Mouse (Mus musculus): ENCODE data around the gene Xrra1. TPM values are rescaled to one million over a fixed set of nuclear protein-coding genes. Genes with fewer than 3 reads are reported as not detected.

The Xrra1 gene
- polyA plus RNA-seq, 1 experiment from 2014 or later = 0.48 TPM

GRCm38 (mm10) chr7:99889175-99889880 lies 30.4 kb downstream of the Xrra1 start:
- H3K36me3 ChIP-seq (replicated peaks) = no peaks in the 10 kb centered on the region
- H3K27ac ChIP-seq = no peak overlapping the region
- no peaks in the 10 kb centered on the region for H3K9me3 ChIP-seq
- WGBS = 53% methylated on average over 10 of the region's 10 CpGs
- peaks cover 27% of the 10 kb centered on the region for H3K4me1 ChIP-seq
- DNase-seq (ENCODE audit: extremely low spot score, low spot score) = no peak
- H3K27me3 ChIP-seq (ENCODE audit: poor library complexity, severe bottlenecking) = no peaks in the 10 kb centered on the region
- no peak overlapping the region for H3K4me3 ChIP-seq

- no peak overlapping the region for H3K4me3 ChIP-seq
- H3K27me3 ChIP-seq (ENCODE audit: poor library complexity, severe bottlenecking) = no peaks in the 10 kb centered on the region
- H3K36me3 ChIP-seq (replicated peaks) = no peaks in the 10 kb centered on the region
- peaks cover 28% of the 10 kb centered on the region for H3K4me1 ChIP-seq
- DNase-seq (ENCODE audit: extremely low spot score, low spot score) = no peak
- no peak overlapping the region for H3K27ac ChIP-seq
- no peaks in the 10 kb centered on the region for H3K9me3 ChIP-seq
- WGBS = 84% methylated on average over 3 of the region's 3 CpGs
These were observed 31.3 kb downstream of the Xrra1 start for GRCm38 (mm10) chr7:99890168-99890755.

- Histone ChIP-seq H3K4me3 (no peak overlapping the region), H3K4me1 (peaks cover 27% of the 10 kb centered on the region), H3K27me3 (ENCODE audit: poor library complexity, severe bottlenecking) (no peaks in the 10 kb centered on the region), H3K27ac (no peak overlapping the region), H3K9me3 (no peaks in the 10 kb centered on the region), H3K36me3 (replicated peaks) (no peaks in the 10 kb centered on the region)
- WGBS = 76% methylated on average over 3 of the region's 3 CpGs
- no peak for DNase-seq (ENCODE audit: extremely low spot score, low spot score)
These were observed 32.6 kb downstream of the Xrra1 start for GRCm38 (mm10) chr7:99891471-99891870.

- 88% methylated on average over 2 of the region's 2 CpGs for WGBS
- Histone ChIP-seq H3K36me3 (replicated peaks) (no peaks in the 10 kb centered on the region), H3K27me3 (ENCODE audit: poor library complexity, severe bottlenecking) (no peaks in the 10 kb centered on the region), H3K27ac (no peak overlapping the region), H3K4me3 (no peak overlapping the region), H3K9me3 (no peaks in the 10 kb centered on the region), H3K4me1 (peaks cover 27% of the 10 kb centered on the region)
- no peak for DNase-seq (ENCODE audit: extremely low spot score, low spot score)
These were observed 33.4 kb downstream of the Xrra1 start for GRCm38 (mm10) chr7:99892351-99892750.

GRCm38 (mm10) chr7:99893967-99894366 lies 35.1 kb downstream of the Xrra1 start:
- WGBS = 78% methylated on average over 3 of the region's 3 CpGs
- Histone ChIP-seq H3K4me1 (peaks cover 27% of the 10 kb centered on the region), H3K27ac (no peak overlapping the region), H3K27me3 (ENCODE audit: poor library complexity, severe bottlenecking) (no peaks in the 10 kb centered on the region), H3K36me3 (replicated peaks) (no peaks in the 10 kb centered on the region), H3K9me3 (no peaks in the 10 kb centered on the region), H3K4me3 (no peak overlapping the region)
- no peak for DNase-seq (ENCODE audit: extremely low spot score, low spot score)

GRCm38 (mm10) chr7:99894478-99894877 lies 35.6 kb downstream of the Xrra1 start:
- no peak for DNase-seq (ENCODE audit: extremely low spot score, low spot score)
- H3K27me3 ChIP-seq (ENCODE audit: poor library complexity, severe bottlenecking) = no peaks in the 10 kb centered on the region
- H3K4me3 ChIP-seq = no peak overlapping the region
- no peaks in the 10 kb centered on the region for H3K36me3 ChIP-seq (replicated peaks)
- H3K4me1 ChIP-seq = peaks cover 23% of the 10 kb centered on the region
- WGBS = 89% methylated on average over 6 of the region's 6 CpGs
- H3K9me3 ChIP-seq = no peaks in the 10 kb centered on the region
- H3K27ac ChIP-seq = no peak overlapping the region

GRCm38 (mm10) chr7:99896905-99897304 lies 38.0 kb downstream of the Xrra1 start:
- Histone ChIP-seq H3K4me1 (peaks cover 15% of the 10 kb centered on the region), H3K4me3 (no peak overlapping the region), H3K36me3 (replicated peaks) (no peaks in the 10 kb centered on the region), H3K27me3 (ENCODE audit: poor library complexity, severe bottlenecking) (no peaks in the 10 kb centered on the region), H3K9me3 (no peaks in the 10 kb centered on the region), H3K27ac (no peak overlapping the region)
- no peak for DNase-seq (ENCODE audit: extremely low spot score, low spot score)
- WGBS = 84% methylated on average over 4 of the region's 4 CpGs

GRCm38 (mm10) chr7:99902208-99902607 lies 43.3 kb downstream of the Xrra1 start:
- no peaks in the 10 kb centered on the region for H3K27me3 ChIP-seq (ENCODE audit: poor library complexity, severe bottlenecking)
- WGBS = 81% methylated on average over 4 of the region's 4 CpGs
- DNase-seq (ENCODE audit: extremely low spot score, low spot score) = no peak
- no peak overlapping the region for H3K4me3 ChIP-seq
- no peaks in the 10 kb centered on the region for H3K36me3 ChIP-seq (replicated peaks)
- H3K27ac ChIP-seq = no peak overlapping the region
- no peaks in the 10 kb centered on the region for H3K9me3 ChIP-seq
- no peaks in the 10 kb centered on the region for H3K4me1 ChIP-seq

GRCm38 (mm10) chr7:99902918-99903665 lies 44.2 kb downstream of the Xrra1 start:
- H3K4me1 ChIP-seq = no peaks in the 10 kb centered on the region
- H3K27ac ChIP-seq = no peak overlapping the region
- H3K4me3 ChIP-seq = no peak overlapping the region
- H3K36me3 ChIP-seq (replicated peaks) = no peaks in the 10 kb centered on the region
- DNase-seq (ENCODE audit: extremely low spot score, low spot score) = no peak
- 84% methylated on average over 11 of the region's 11 CpGs for WGBS
- no peaks in the 10 kb centered on the region for H3K27me3 ChIP-seq (ENCODE audit: poor library complexity, severe bottlenecking)
- no peaks in the 10 kb centered on the region for H3K9me3 ChIP-seq

- Histone ChIP-seq H3K4me1 (no peaks in the 10 kb centered on the region), H3K9me3 (no peaks in the 10 kb centered on the region), H3K4me3 (no peak overlapping the region), H3K27me3 (ENCODE audit: poor library complexity, severe bottlenecking) (no peaks in the 10 kb centered on the region), H3K36me3 (replicated peaks) (no peaks in the 10 kb centered on the region), H3K27ac (no peak overlapping the region)
- WGBS = 77% methylated on average over 3 of the region's 3 CpGs
- DNase-seq (ENCODE audit: extremely low spot score, low spot score) = no peak
These were observed 45.6 kb downstream of the Xrra1 start for GRCm38 (mm10) chr7:99904421-99905005.

GRCm38 (mm10) chr7:99906346-99906745 lies 47.4 kb downstream of the Xrra1 start:
- Histone ChIP-seq H3K4me1 (no peaks in the 10 kb centered on the region), H3K9me3 (peaks cover 2% of the 10 kb centered on the region; the same call in 1 of the 2 replicates), H3K36me3 (replicated peaks) (no peaks in the 10 kb centered on the region), H3K27ac (no peak overlapping the region), H3K27me3 (ENCODE audit: poor library complexity, severe bottlenecking) (no peaks in the 10 kb centered on the region), H3K4me3 (no peak overlapping the region)
- DNase-seq (ENCODE audit: extremely low spot score, low spot score) = no peak
- WGBS = 85% methylated on average over 3 of the region's 3 CpGs

GRCm38 (mm10) chr7:99907463-99907862 lies 48.5 kb downstream of the Xrra1 start:
- no peaks in the 10 kb centered on the region for H3K4me1 ChIP-seq
- 89% methylated on average over 3 of the region's 3 CpGs for WGBS
- peaks cover 2% of the 10 kb centered on the region; the same call in 1 of the 2 replicates for H3K9me3 ChIP-seq
- DNase-seq (ENCODE audit: extremely low spot score, low spot score) = no peak
- H3K36me3 ChIP-seq (replicated peaks) = no peaks in the 10 kb centered on the region
- no peaks in the 10 kb centered on the region for H3K27me3 ChIP-seq (ENCODE audit: poor library complexity, severe bottlenecking)
- H3K4me3 ChIP-seq = no peak overlapping the region
- H3K27ac ChIP-seq = no peak overlapping the region

GRCm38 (mm10) chr7:99911038-99911437 lies 52.1 kb downstream of the Xrra1 start:
- no peak for DNase-seq (ENCODE audit: extremely low spot score, low spot score)

More at GRCm38 (mm10) chr7:99911038-99911437, 52.1 kb downstream of the Xrra1 start:
- Histone ChIP-seq H3K27ac (no peak overlapping the region), H3K4me3 (no peak overlapping the region), H3K4me1 (no peaks in the 10 kb centered on the region), H3K36me3 (replicated peaks) (no peaks in the 10 kb centered on the region), H3K27me3 (ENCODE audit: poor library complexity, severe bottlenecking) (peaks cover 9% of the 10 kb centered on the region), H3K9me3 (peaks cover 2% of the 10 kb centered on the region; the same call in 1 of the 2 replicates)
- 78% methylated on average over 5 of the region's 5 CpGs for WGBS
